Mouse (Mus musculus): ENCODE results near the gene Tubb5. TPM values are rescaled to one million over a fixed set of nuclear protein-coding genes. Genes with fewer than 3 reads are reported as not detected.
"Not testable (repeated sequence)": the region's sequence is repeated elsewhere in the genome, so short reads cannot be mapped to it uniquely, and the experiment has no call there.

Tubb5 gene
- total RNA-seq, 2 experiments from 2014 or later = 381 to 413 TPM

GRCm38 (mm10) chr17:35861198-35861857 is 23.2 kb upstream of the Tubb5 start, which contains the start of gene Nrm:
TSS of gene Nrm (plus strand) at chr17:35861318.
- peak; percentile 72 to 91 for DNase-seq (ENCODE audit: extremely low spot score in 1 of 2, low spot score in 1 of 2)

GRCm38 (mm10) chr17:35860831-35861197 is 22.7 kb upstream of the Tubb5 start:
- DNase-seq (ENCODE audit: extremely low spot score in 1 of 2, low spot score in 1 of 2) = no peak

- no peak for DNase-seq (ENCODE audit: extremely low spot score in 1 of 2, low spot score in 1 of 2)
Measured at GRCm38 (mm10) chr17:35859835-35860234, 21.7 kb upstream of the Tubb5 start.

GRCm38 (mm10) chr17:35859371-35859770 is 21.3 kb upstream of the Tubb5 start:
- DNase-seq (ENCODE audit: extremely low spot score in 1 of 2, low spot score in 1 of 2) = no peak

- DNase-seq (ENCODE audit: extremely low spot score in 1 of 2, low spot score in 1 of 2) = no peak
Measured at GRCm38 (mm10) chr17:35850974-35851373, 12.9 kb upstream of the Tubb5 start.

- no peak for DNase-seq (ENCODE audit: extremely low spot score in 1 of 2, low spot score in 1 of 2)
Measured at GRCm38 (mm10) chr17:35848112-35848511, 10.0 kb upstream of the Tubb5 start.

- no peak for DNase-seq (ENCODE audit: extremely low spot score in 1 of 2, low spot score in 1 of 2)
Measured at GRCm38 (mm10) chr17:35843514-35843913, 5.4 kb upstream of the Tubb5 start.

GRCm38 (mm10) chr17:35842006-35842405 is 3.9 kb upstream of the Tubb5 start:
- DNase-seq (ENCODE audit: extremely low spot score in 1 of 2, low spot score in 1 of 2) = no peak

- DNase-seq (ENCODE audit: extremely low spot score in 1 of 2, low spot score in 1 of 2) = peak; percentile 95 to 96
Measured at GRCm38 (mm10) chr17:35841076-35841950, 3.2 kb upstream of the Tubb5 start, which contains the start of gene Mdc1. TSS of gene Mdc1 (plus strand) at chr17:35841515.

GRCm38 (mm10) chr17:35840561-35840960 is 2.5 kb upstream of the Tubb5 start:
- no peak for DNase-seq (ENCODE audit: extremely low spot score in 1 of 2, low spot score in 1 of 2)

GRCm38 (mm10) chr17:35839002-35839401 is 896 bp upstream of the Tubb5 start:
- DNase-seq (ENCODE audit: extremely low spot score in 1 of 2, low spot score in 1 of 2) = not testable (repeated sequence)

- DNase-seq (ENCODE audit: extremely low spot score in 1 of 2, low spot score in 1 of 2) = no peak
Measured at GRCm38 (mm10) chr17:35838570-35838969, 464 bp upstream of the Tubb5 start.

- DNase-seq (ENCODE audit: extremely low spot score in 1 of 2, low spot score in 1 of 2) = peak in 1 of 2 experiments; percentile 42
Measured at GRCm38 (mm10) chr17:35837487-35837886, 619 bp downstream of the Tubb5 start.

- DNase-seq (ENCODE audit: extremely low spot score in 1 of 2, low spot score in 1 of 2) = peak; percentile 64 to 66
Measured at GRCm38 (mm10) chr17:35836991-35837422, 1.1 kb downstream of the Tubb5 start.

- DNase-seq (ENCODE audit: extremely low spot score in 1 of 2, low spot score in 1 of 2) = peak; percentile 69 to 93
Measured at GRCm38 (mm10) chr17:35836178-35836965, 1.7 kb downstream of the Tubb5 start.

GRCm38 (mm10) chr17:35835424-35836140 is 2.5 kb downstream of the Tubb5 start:
- peak in 1 of 2 experiments; percentile 38 for DNase-seq (ENCODE audit: extremely low spot score in 1 of 2, low spot score in 1 of 2)

GRCm38 (mm10) chr17:35834696-35835422 is 3.2 kb downstream of the Tubb5 start:
- DNase-seq (ENCODE audit: extremely low spot score in 1 of 2, low spot score in 1 of 2) = no peak

GRCm38 (mm10) chr17:35833894-35834293 is 4.2 kb downstream of the Tubb5 start:
- DNase-seq (ENCODE audit: extremely low spot score in 1 of 2, low spot score in 1 of 2) = no peak

- no peak for DNase-seq (ENCODE audit: extremely low spot score in 1 of 2, low spot score in 1 of 2)
Measured at GRCm38 (mm10) chr17:35833239-35833751, 4.8 kb downstream of the Tubb5 start.

Measured in layer of hippocampus, postnatal 25 days (tissue).